Mouse (Mus musculus) lung, adult 2 months (tissue): ENCODE measurements around the gene Arhgdia.

Source experiments
- CTCF ChIP-seq: fragments of 200-500 bp; IDR thresholded peaks from 2 replicates; pipeline ENCODE4 v1.5.1; 2011; ENCODE audit warnings: mild to moderate bottlenecking, low read length, control low read depth; ENCODE audit not compliant: insufficient read depth
- POLR2A ChIP-seq: fragments of 200-500 bp; IDR thresholded peaks from 2 replicates; pipeline ENCODE4 v1.6.1; 2011; ENCODE audit warnings: low read depth, mild to moderate bottlenecking, control low read depth, low read length, borderline replicate concordance; ENCODE audit errors: extremely low read depth

DNA sequence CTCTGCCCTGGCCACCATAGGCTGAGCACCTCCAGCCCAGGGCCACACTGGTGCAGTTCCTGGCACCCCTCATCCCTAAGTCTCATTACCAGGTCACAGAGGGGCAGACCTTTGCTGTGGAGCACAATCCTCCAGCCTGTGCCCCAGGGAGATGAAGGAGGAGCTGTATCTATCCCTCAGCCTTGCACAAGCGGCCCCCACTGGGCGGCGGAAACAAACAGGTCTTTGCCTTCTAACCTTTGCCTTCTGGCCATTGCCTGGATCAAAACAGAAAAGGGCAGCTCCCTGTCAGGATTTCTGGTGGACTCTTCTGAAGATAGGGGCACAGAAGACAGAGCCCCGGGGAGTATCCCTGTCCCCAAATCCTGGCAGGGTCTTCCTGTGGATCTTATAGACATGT, 52.5 kb downstream of the Arhgdia start:
- TF ChIP-seq CTCF (no peak), POLR2A (no peak)
